Mouse (Mus musculus): Measurements from ENCODE around the gene Ank2.

DNA sequence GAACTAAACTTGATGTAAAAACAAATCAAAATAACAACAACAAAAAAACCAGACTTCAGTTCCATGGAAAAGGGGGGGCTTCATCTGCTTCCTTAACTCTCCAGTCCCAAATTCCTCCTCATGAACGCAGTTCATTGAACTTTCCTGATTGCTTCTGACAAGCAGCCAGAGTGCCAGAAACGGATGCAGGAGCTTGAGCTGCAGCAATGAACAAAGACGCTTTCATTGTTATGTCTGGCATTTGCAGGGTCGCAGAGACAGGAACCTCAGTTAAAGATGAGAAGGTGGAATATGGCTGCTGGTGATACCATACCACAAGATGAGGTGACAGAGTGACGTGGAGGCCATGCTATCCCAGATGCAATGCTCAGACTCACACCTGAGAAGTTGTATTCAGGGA lies 248.2 kb downstream of the Ank2 start:
- no peak for TF ChIP-seq CTCF (IDR thresholded peaks at IDR 0.05; ENCODE audit: insufficient read depth, low read depth, low read length)
- TF ChIP-seq POLR2A (IDR thresholded peaks at IDR 0.05; ENCODE audit: insufficient read depth, low read depth, low read length) = no peak
